Mouse (Mus musculus): ENCODE results near the gene Ier5. TPM values are rescaled to one million over a fixed set of nuclear protein-coding genes. Genes with fewer than 3 reads are reported as not detected.
A peak's percentile ranks its signal among the peaks of the same experiment; 100 is the strongest.

The Ier5 gene
- total RNA-seq (2021), result 10 to 100 TPM; 49.2 to 64.5 TPM

DNA sequence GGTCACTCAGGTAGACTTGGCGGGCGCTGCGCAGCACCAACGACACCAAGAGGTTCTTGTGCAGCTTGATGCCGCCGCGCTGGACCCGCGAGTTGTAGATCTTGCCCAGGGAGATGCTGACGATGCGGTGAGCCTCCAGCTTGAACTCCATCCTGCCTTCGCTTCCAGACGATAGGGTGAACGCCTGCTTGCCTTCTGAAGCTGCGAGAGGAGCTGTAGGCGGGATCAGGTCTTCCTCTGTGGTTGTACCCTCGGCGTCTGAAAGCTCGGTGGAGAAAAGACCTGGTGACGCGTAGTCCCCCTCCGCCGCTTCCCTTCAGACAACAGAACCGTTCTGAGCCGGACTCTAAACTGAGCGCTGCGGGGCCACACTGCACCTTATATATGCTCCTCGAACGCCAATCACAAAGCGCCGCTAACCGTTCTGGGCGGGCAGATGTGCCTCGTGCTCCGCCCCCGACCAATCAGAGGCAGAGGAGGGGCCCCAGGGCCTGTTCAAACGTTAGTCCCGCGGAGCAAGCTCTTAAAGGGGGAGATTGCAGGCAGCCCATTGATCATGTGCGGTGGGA is at the start of gene Ier5:
Gene Ier5, minus strand, starts transcription at position 357 of the 569 bp plus-strand sequence.
- intact Hi-C loops (cut with DNase I), result loop anchor here (2.0 to 5.0 kb wide), 4 partner anchors 49 to 118 kb away; partner anchors contain the start of gene Stx6

GRCm38 (mm10) chr1:155147228-155147627 is 47.8 kb upstream of the Ier5 start:
- intact Hi-C loops (cut with DNase I), result no loop called here

More for the DNA sequence above, at the start of gene Ier5:
- peak; percentile 98 for DNase-seq (ENCODE audit: low spot score in 2 of 2)

DNA sequence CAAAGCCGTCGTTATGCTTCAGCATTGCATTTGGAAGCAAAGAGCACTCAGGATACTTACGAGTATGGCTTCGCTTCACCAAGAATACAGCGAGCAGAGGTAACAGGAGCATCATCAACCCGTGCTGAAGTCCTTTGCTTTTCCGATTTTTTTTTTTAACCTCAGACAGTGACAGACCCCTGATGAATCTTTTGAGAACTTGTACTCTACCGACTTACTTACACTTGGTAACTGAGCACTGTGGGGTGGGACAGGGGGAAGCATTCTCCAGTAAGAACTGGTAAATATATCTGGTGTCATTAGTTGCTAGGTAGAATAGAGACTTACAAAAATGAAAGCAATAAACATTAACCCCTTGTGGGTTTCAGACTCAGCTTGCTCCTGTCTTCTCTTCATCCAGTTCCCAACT is 47.1 kb upstream of the Ier5 start, which contains the start of gene Mr1:
Gene Mr1, minus strand, starts transcription at position 243 of the 409 bp plus-strand sequence.
- intact Hi-C loops (cut with DNase I), result no loop called here
- no peak for DNase-seq (ENCODE audit: low spot score in 2 of 2)

More at GRCm38 (mm10) chr1:155147228-155147627, 47.8 kb upstream of the Ier5 start:
- DNase-seq (ENCODE audit: low spot score in 2 of 2), result no peak

DNA sequence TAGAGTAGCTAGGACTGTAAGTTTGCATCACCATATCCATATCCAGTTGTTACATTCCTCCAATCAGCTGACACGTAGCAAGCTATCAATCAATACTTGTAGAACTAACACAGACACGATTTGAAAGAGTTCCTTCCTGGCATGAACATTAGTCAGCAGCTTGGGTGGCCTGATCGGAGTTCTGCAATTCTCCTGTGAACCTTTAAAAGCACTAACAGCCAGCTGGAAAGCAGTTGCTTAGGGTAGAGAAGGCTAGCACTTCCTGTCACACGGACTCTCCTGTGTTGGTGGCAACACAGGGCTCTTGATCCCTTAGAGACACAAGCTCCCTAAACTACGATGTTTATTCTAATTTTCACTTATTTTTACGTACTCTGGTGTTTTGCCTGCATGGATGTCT is 46.2 kb upstream of the Ier5 start:
- intact Hi-C loops (cut with DNase I), result no loop called here
- no peak for DNase-seq (ENCODE audit: low spot score in 2 of 2)

GRCm38 (mm10) chr1:155140076-155140475 is 40.6 kb upstream of the Ier5 start:
- intact Hi-C loops (cut with DNase I), result loop anchor here (1.0 kb wide), 1 partner anchor 91 kb away; no protein-coding TSS in a partner anchor

GRCm38 (mm10) chr1:155138795-155139194 is 39.4 kb upstream of the Ier5 start:
- DNase-seq (ENCODE audit: low spot score in 2 of 2), result no peak
- intact Hi-C loops (cut with DNase I), result no loop called here

More at GRCm38 (mm10) chr1:155140076-155140475, 40.6 kb upstream of the Ier5 start:
- DNase-seq (ENCODE audit: low spot score in 2 of 2), result peak; percentile 22 to 47

GRCm38 (mm10) chr1:155134866-155135265 is 35.4 kb upstream of the Ier5 start:
- DNase-seq (ENCODE audit: low spot score in 2 of 2), result no peak
- intact Hi-C loops (cut with DNase I), result no loop called here

DNA sequence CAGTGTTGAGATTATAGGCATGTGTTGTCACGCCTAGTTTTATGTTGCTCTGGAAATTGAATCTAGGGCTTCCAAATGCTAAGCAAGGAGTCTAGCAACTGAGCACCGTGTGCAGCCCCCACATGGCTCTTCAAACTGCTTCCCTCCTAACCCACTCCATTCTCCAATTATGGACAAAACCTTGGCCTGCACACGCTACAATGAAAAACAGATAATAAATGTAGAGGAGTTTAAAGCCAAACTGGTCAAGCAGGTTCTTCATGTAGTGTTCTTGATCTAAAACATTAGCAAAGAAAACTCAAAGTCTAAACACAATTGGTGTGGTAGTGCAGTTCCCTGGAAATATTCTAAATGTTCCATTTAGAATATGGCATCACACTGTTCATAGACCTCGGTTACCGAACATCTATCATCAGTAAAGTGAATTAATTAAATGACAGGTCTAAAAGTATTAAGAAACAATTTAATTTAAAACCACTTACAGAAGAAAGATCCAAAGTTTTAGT is 28.0 kb upstream of the Ier5 start:
- intact Hi-C loops (cut with DNase I), result no loop called here
- DNase-seq (ENCODE audit: low spot score in 2 of 2), result no peak

- no peak for DNase-seq (ENCODE audit: low spot score in 2 of 2)
- intact Hi-C loops (cut with DNase I), result no loop called here
Observed at GRCm38 (mm10) chr1:155126716-155127115, 27.3 kb upstream of the Ier5 start.

- intact Hi-C loops (cut with DNase I), result no loop called here
- no peak for DNase-seq (ENCODE audit: low spot score in 2 of 2)
Observed at GRCm38 (mm10) chr1:155124397-155124796, 25.0 kb upstream of the Ier5 start.

DNA sequence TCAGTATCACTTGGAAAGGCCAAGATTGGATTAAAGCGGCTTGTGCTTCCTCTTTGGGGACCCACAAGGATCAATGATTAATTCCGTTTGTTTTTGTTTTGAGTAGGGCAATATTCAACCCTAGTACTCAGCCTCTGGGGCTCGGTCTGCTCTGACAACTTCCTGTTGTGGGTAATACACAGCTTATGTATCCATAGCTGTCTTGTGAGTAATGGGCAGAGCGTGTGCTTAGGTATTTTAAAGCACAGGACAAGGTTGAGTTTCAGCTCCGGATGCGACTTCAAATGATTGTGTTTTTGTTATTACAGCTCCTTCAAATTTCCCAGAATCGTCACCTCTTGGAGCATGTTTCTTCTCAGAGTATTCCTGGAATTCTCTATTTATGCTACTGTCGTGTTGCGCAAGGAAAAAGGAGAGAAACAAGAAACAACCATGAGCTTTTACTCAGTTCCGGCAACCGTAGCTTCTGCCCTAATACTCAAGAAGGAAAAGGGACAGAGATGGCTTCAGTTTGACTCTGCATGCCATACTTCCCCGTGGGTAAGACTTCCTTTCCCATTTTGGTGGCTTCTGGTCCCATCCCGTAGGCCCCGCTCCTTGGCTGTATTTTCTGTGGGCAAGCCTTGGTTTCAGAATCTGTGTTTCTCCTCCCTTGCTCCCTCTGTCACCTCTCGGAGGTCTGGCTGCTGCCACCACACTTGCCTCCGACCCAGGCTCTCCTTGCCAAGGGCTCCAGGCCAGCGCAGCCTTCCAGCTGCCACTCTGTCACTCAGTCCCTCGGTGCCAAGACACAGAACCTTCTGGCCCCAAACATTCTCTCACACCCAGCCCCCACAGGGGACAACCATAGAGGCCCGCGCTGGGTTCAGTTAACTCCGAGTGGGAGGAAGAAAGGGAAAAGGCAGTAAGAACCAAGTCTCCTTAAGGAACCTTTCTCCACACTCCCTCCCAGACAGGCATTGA is 22.8 kb upstream of the Ier5 start:
- intact Hi-C loops (cut with DNase I), result no loop called here
- peak; percentile 24 to 25 for DNase-seq (ENCODE audit: low spot score in 2 of 2)

- no peak for DNase-seq (ENCODE audit: low spot score in 2 of 2)
- intact Hi-C loops (cut with DNase I), result no loop called here
Observed at GRCm38 (mm10) chr1:155119719-155120118, 20.3 kb upstream of the Ier5 start.

- intact Hi-C loops (cut with DNase I), result no loop called here
- DNase-seq (ENCODE audit: low spot score in 2 of 2), result no peak
Observed at GRCm38 (mm10) chr1:155113946-155114345, 14.5 kb upstream of the Ier5 start.

DNA sequence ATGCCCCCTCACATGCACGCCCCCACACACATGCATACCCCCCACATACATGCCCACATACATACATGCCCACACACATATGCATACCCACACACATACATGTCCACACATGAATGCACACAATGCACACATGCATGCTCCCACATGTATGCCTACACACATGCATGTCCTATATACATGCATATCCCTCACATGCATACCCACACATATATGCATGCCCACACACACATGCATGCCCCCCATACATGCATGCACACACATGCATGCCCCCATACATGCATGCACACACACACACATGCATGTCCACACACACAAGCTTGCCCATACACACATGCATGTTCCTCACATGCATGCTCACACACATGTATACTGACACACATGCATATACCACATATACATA is 13.4 kb upstream of the Ier5 start:
- intact Hi-C loops (cut with DNase I), result no loop called here
- DNase-seq (ENCODE audit: low spot score in 2 of 2), result no peak

- no peak for DNase-seq (ENCODE audit: low spot score in 2 of 2)
- intact Hi-C loops (cut with DNase I), result no loop called here
Observed at GRCm38 (mm10) chr1:155112118-155112517, 12.7 kb upstream of the Ier5 start.

GRCm38 (mm10) chr1:155111491-155111890 is 12.1 kb upstream of the Ier5 start:
- intact Hi-C loops (cut with DNase I), result no loop called here
- no peak for DNase-seq (ENCODE audit: low spot score in 2 of 2)

DNA sequence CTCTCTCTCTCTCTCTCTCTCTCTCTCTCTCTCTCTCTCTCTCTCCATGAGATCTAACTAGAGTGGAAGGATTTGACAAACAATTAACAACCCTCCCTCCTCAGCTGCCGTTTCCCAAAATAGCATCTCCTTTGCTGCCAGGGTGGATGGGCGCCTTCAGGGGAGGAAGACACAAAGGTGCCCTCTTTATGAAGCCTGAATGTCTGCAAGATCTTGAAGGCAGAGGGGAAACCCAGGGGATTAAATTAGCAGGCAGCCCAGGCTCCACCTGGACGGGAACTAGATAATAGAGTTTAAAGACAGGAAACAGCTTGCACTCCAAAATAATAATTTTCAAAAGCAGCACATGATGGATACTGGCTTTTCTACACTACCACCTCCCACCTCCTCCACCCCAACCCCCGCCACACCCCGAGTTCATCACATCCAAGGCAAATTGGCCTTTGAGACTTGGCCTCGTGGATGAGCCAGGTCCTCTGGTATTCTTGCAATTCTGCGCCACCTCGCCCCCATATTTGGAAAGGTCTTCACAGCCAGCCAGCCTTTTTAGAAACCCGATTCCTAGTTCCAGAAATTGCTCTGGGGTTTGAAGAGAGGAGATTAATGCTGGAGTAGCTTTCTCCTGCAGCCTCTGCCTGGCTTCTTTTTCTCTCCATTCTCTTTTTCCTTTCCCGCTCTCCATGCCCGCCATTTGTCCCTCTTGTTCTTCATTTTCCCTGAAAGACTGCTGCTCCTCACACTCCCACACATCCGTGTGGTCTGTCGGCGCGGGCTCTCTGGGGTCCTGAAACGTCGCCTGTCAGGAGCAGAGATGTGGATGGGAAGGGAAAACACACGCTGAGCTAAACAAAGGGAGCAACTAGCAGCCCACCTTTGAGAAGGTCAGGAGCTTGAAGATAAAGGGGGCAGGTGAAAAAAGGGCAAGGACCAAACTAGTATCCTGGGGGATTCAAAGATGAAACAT is 10.2 kb upstream of the Ier5 start:
- no peak for DNase-seq (ENCODE audit: low spot score in 2 of 2)
- intact Hi-C loops (cut with DNase I), result no loop called here

- DNase-seq (ENCODE audit: low spot score in 2 of 2), result no peak
- intact Hi-C loops (cut with DNase I), result no loop called here
Observed at GRCm38 (mm10) chr1:155108412-155108811, 9.0 kb upstream of the Ier5 start.

DNA sequence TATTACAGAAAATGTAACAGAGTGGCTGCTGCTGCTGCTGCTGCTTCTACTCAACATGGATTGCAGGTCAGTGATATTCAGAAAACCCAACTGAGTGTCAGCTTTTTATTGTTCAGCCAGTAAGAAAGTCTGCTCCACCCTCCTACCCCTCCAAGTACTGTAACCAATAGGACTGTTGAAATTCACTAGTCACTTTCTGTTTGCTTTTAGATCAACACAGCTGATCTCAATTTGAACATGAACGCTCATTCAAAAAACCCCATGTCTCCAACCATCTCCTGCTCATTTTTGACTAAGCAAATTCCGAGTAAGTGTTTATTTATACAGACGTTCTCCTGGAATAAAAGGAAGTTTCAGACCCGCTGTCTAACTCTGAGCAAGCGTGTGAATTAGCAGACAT is 8.4 kb upstream of the Ier5 start:
- DNase-seq (ENCODE audit: low spot score in 2 of 2), result no peak
- intact Hi-C loops (cut with DNase I), result no loop called here

Measured in left cerebral cortex, postnatal 36 days (tissue).